Mouse (Mus musculus) spleen, adult 2 months (tissue): Measurements from ENCODE around the gene 3110082I17Rik. TPM values are rescaled to one million over a fixed set of nuclear protein-coding genes. Genes with fewer than 3 reads are reported as not detected.

ENCODE experiments used
- DNase-seq, 2 experiments: peaks; one replicate each; pipeline versions ENCODE4 v3.0.0 to v3.0.0-alpha.2; 2012 to 2021; ENCODE audit warnings: low spot score in 2 of 2, low read depth in 1 of 2
- H3K27ac ChIP-seq: fragments of 200-500 bp; 2 replicates; pipeline ENCODE4 v1.5.1; 2012; ENCODE audit warnings: low read length, inconsistent platforms; ENCODE audit not compliant: insufficient read depth
- H3K27me3 ChIP-seq: fragments of 200-500 bp; 2 replicates; pipeline ENCODE4 v1.6.1; 2012; ENCODE audit warnings: mild to moderate bottlenecking, moderate library complexity, low read length, inconsistent platforms; ENCODE audit not compliant: control insufficient read depth, insufficient read depth
- H3K36me3 ChIP-seq: fragments of 200-500 bp; 2 replicates; pipeline ENCODE4 v1.6.1; 2012; ENCODE audit warnings: mild to moderate bottlenecking, low read length, inconsistent platforms; ENCODE audit not compliant: control insufficient read depth, insufficient read depth
- H3K4me1 ChIP-seq: fragments of 200-500 bp; 2 replicates; pipeline ENCODE4 v1.6.1; 2011; ENCODE audit warnings: inconsistent platforms; ENCODE audit not compliant: control insufficient read depth, insufficient read depth, insufficient read length
- H3K4me3 ChIP-seq: fragments of 200-500 bp; 2 replicates; pipeline ENCODE4 v1.5.1; 2011; ENCODE audit warnings: mild to moderate bottlenecking, inconsistent platforms; ENCODE audit not compliant: insufficient read depth, insufficient read length; ENCODE audit errors: extremely low read depth
- CTCF ChIP-seq: fragments of 200-500 bp; IDR thresholded peaks from 2 replicates; pipeline ENCODE4 v1.5.1; 2011; ENCODE audit warnings: mild to moderate bottlenecking, inconsistent platforms; ENCODE audit not compliant: insufficient read depth, insufficient read length, insufficient replicate concordance; ENCODE audit errors: extremely low read depth
- POLR2A ChIP-seq: fragments of 200-500 bp; IDR thresholded peaks from 2 replicates; pipeline ENCODE4 v1.6.1; 2011; ENCODE audit warnings: low read depth, low read length, inconsistent platforms
- WGBS: fragments of 180-500 bp; shearing (Covaris S2); methylation state at CpG from one replicate; pipeline ENCODE4 v1.1.7; 2018; 5-methylcytosine and 5-hydroxymethylcytosine counted together
- polyA plus RNA-seq: library from polyadenylated mRNA; depleted of rRNA; stranded (reverse); fragments of >200 nt; gene quantifications from 2 replicates; pipeline ENCODE4 v1.2.3, GENCODE M21; 2012

Gene 3110082I17Rik
- polyA plus RNA-seq, 1 experiment = 5.2 TPM

DNA sequence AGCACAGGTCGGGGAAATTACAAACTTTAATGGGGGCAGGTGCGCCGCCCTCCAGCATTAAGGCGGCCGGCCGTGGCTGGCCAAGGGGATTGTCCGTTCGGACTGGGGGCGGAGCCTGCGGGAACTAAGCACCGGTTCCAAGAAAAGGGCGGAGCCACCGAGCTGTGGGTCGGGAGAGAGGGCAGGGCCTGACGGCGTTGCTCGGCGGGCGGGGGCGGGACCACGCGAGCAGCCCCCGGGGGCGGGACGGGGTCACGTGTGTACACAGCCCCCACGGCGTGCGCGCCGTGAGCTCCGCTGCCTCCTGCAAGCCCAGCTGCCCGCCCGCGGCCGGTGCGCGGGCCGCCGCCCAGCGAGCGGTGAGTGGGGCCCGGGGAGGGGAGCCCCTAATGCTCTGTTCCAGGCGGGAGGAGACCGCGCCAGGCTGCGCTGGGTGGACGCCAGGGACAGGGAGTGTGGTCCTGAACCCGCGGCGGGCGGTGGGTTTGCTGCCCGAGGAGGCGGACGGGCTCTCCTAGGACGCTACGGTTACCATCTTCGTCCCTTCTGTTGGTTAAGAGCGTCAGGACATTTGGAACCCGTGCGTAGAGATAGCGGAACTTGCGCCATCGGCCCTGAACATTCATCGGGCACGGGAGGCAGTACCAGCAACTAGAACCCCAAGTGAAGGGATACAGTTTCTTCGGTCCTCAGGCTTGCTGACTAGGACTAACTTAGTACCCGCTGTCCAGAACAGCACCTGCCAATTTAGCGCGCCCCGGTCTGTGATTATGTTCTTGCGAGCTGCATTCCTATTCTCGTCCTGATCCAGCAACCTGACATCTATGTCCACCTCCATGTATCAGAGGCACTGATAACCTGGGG, 79.7 kb downstream of the 3110082I17Rik start:
- peak overlapping the region; percentile 81 for H3K27ac ChIP-seq
- H3K27me3 ChIP-seq = no peaks in the 10 kb centered on the region
- 2% methylated on average over 72 of the region's 73 CpGs for WGBS
- H3K4me1 ChIP-seq = peaks cover 34% of the 10 kb centered on the region; the same call in 1 of the 2 replicates
- DNase-seq = peak in 1 of 2 experiments; percentile 86
- peaks cover 2% of the 10 kb centered on the region; the same call in 1 of the 2 replicates for H3K36me3 ChIP-seq
- H3K4me3 ChIP-seq = peak overlapping the region; percentile 65
- TF ChIP-seq CTCF = no peak
- TF ChIP-seq POLR2A = peak; percentile 54

DNA sequence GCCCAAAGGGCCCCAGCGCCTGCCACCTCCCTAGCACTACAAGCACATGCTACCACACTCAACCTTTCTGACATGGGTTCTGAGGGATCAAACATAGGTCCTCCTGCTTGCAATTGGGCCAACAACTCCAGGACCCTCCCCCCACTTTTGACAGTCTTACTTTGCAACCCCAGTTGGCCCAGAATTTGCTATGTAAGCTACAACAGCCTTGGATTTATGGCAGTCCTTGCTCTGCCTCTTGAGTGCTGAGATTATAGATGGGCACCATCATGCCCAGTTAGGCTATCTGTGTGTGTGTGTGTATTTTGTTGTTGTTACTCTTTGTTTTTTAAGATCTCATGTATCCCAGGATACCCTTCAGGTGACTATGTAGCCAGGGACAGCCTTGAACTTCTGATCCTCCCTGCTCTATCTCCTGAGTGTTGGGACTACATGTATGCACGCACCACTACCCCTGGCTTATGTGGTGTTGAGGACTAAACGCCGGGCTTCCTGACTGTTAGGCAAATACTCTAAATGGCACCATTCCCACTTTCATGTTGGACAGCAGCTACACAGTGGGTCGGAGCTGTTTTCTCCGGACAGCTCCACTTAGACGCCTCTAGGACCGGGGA, 80.4 kb downstream of the 3110082I17Rik start:
- no peaks in the 10 kb centered on the region; the same call in 1 of the 2 replicates for H3K36me3 ChIP-seq
- TF ChIP-seq CTCF (no peak), POLR2A (no peak)
- H3K4me3 ChIP-seq = peak overlapping the region; percentile 65; the same call in 1 of the 2 replicates
- H3K27ac ChIP-seq = peak overlapping the region; percentile 72
- peaks cover 34% of the 10 kb centered on the region; the same call in 1 of the 2 replicates for H3K4me1 ChIP-seq
- no peaks in the 10 kb centered on the region for H3K27me3 ChIP-seq
- 14% methylated on average over 8 of the region's 8 CpGs for WGBS
- DNase-seq = no peak

DNA sequence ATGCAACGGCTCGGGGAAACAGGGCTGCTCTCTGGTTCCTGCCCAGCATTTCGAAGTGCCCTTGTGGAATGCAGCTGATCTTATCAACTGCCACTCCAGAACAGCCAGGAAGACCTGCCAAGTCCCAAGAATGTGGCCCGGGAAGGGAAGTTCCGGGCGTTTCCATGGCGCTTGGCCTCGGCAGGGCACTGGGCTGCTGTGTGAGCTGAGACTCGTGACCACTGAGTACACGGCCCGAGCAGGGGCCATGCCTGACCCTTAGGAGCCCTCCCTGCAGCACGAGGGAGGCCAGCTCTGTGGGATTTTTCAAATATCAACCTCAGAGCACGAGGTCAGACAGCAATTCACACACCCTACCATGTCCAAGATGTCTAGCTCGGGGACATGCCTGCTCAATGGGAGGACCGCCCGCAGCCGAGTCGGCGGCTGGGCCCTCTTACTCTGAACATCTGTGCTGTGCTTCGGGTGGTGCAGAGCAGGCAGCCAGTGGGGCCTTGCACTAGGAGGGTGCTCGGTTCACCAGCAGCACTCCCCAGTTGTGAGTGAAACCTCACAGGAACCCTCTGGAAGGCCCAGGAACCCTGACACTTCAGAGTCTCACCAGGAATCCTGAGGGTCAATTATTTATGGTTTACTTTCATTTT, 81.2 kb downstream of the 3110082I17Rik start:
- DNase-seq = no peak
- no peak for TF ChIP-seq POLR2A
- TF ChIP-seq CTCF = no peak
- H3K27ac ChIP-seq = peak overlapping the region; percentile 72
- H3K4me1 ChIP-seq = peaks cover 29% of the 10 kb centered on the region; the same call in 1 of the 2 replicates
- no peaks in the 10 kb centered on the region for H3K27me3 ChIP-seq
- WGBS = 29% methylated on average over 21 of the region's 21 CpGs
- H3K36me3 ChIP-seq = no peaks in the 10 kb centered on the region; the same call in 1 of the 2 replicates
- no peak overlapping the region for H3K4me3 ChIP-seq

DNA sequence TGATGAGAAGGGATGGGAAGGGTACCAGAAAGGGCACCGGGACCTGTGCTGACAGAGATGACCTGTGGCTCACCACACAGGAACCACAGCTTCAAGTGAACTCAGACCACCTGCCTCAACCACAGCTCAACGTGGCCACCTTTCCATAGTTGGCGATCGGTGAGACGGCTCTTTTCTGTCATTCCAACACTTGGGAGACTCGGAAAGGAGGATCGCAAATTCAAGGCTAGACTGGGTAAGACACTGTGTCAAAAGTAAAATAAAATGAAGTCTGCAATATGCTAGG, 82.1 kb downstream of the 3110082I17Rik start:
- TF ChIP-seq CTCF (no peak), POLR2A (no peak)
- Histone ChIP-seq H3K4me3 (no peak overlapping the region), H3K4me1 (peaks cover 24% of the 10 kb centered on the region; the same call in 1 of the 2 replicates), H3K27ac (peak overlapping the region; percentile 84), H3K27me3 (no peaks in the 10 kb centered on the region), H3K36me3 (no peaks in the 10 kb centered on the region)
- DNase-seq = no peak
- WGBS = 31% methylated on average over 7 of the region's 7 CpGs

DNA sequence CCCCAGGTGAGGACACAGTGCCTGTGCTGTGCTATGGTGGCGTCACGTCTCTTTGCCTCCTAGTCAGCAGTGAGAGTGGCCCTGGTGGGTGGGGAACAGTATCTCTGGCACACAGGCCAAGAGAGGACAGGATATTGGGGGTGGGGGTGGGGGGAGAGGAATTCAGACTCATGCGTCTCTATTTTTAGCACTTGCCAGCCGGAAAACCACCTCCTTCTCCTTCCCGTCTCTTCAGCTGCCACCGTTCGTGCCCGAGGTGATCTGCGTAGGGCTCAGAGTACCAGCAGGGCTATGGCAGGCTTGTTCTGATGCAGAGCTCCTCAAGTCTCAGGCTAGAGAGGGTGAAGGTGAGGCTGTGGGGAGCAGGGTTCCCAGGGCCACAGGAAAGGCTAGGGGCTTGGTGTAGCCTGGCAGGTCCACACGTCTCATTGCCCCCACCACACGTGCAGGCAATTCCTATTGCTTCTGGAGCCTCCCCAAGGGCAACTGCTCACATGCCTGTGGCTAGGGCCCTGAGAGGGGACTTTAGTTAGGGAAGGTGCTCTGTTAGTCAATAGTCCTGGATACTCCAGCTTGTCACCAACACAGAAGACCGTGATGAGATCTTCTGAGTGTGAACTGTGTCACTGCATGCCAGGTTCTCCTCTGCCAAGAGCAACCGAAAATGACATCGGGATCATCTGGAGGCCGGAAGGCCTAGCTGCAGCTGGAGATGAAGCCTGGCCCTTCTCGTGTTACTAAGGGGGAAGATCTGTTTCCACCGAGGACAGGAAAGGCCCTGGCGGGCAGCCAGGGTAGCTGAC, 82.7 kb downstream of the 3110082I17Rik start, which contains the start of gene Gpr146:
Gene Gpr146, plus strand, starts transcription at position 230 of the 803 bp plus-strand sequence.
- Histone ChIP-seq H3K27ac (peak within 1 kb of the TSS; percentile 84), H3K27me3 (no peaks in the 10 kb centered on the region), H3K36me3 (no peaks in the 10 kb centered on the region), H3K4me3 (no peak within 1 kb of the TSS), H3K4me1 (peaks cover 20% of the 10 kb centered on the region; the same call in 1 of the 2 replicates)
- peak in 1 of 2 experiments; percentile 59 for DNase-seq
- 20% methylated on average over 18 of the region's 18 CpGs for WGBS
- no peak for TF ChIP-seq POLR2A
- no peak for TF ChIP-seq CTCF

DNA sequence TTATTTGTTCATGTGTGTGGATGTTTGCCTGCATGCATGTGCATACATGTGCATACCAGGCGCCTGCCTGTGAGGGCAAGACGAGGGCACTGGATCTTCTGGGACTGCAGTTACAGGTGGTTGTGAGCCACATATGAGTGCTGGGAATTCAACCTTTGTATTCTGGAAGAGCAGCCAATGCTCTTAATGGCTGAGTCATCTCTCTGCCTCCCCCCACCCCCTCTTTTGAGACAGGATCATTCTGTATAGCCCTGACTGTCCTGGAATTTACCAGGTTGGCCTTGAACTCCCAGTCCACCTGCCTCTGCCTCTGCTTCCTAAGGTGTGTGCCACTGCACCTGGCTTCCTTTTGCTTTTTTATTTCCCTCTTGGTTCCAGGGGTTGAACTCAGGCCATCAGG, 85.5 kb downstream of the 3110082I17Rik start:
- 90% methylated on average over 2 of the region's 2 CpGs for WGBS
- no peak overlapping the region for H3K27ac ChIP-seq
- no peaks in the 10 kb centered on the region for H3K36me3 ChIP-seq
- TF ChIP-seq CTCF (no peak), POLR2A (no peak)
- H3K4me3 ChIP-seq = no peak overlapping the region
- no peaks in the 10 kb centered on the region for H3K27me3 ChIP-seq
- peaks cover 26% of the 10 kb centered on the region; the same call in 1 of the 2 replicates for H3K4me1 ChIP-seq
- no peak for DNase-seq
